Mouse (Mus musculus): ENCODE measurements around the gene Cnn1. TPM values are rescaled to one million over a fixed set of nuclear protein-coding genes. Genes with fewer than 3 reads are reported as not detected.
A peak's percentile ranks its signal among the peaks of the same experiment; 100 is the strongest.
"Not testable (repeated sequence)": the region's sequence is repeated elsewhere in the genome, so short reads cannot be mapped to it uniquely, and the experiment has no call there.

The Cnn1 gene
- total RNA-seq, 2 experiments from 2014 or later: 1.5 TPM

DNA sequence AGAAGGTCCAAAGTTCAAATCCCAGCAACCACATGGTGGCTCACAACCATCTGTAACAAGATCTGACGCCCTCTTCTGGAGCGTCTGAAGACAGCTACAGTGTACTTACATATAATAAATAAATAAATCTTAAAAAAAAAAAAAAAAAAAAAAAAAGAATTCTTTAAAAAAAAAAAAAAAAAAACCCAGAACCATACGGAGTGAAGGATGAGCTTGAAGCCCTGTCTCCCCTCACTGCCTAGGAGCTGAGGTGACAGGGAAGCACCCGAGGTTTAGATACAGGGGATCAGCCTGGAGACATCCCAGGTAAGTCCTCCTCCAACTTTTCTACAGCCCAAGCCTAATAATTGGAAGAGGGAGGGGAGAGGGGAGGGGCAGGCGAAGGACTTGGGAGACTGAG, 23.2 kb upstream of the Cnn1 start:
- not testable (repeated sequence) for DNase-seq

DNA sequence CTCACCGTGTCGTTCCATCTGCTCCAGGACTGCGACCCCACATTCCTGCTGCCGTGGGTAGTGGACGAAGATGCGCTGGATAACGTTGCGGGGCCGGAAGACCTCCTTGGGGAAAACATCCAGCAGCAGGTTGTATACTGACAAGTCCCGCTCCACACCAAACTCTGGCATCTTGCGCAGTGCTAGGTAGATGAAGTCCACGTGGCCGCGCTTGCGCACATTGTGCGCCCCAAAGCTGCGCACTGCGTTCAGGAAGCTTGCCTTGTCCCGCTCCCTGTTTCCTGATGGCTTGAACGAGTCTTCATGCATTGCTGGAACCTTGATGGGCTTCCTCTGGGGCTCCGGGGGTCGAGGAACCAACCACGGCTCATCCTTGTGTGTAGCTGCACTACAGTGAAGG, 22.8 kb upstream of the Cnn1 start:
- DNase-seq: no peak

DNA sequence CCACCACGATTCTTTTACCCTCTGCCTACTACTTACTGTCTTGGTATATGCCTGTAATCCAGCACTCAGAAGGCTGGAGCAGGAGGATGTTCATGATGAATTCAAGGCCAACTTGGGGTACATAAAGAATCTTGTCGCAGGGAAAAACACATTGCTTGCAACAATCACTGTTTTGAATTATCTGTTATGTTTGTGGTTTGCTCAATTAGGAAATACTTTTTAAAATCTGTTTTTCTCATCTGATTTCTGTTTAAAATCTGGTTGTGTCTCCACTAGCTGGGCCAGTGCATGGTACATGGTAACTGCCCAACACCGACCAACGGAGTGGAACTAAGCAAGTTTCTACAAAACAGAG, 14.4 kb upstream of the Cnn1 start:
- no peak for DNase-seq

DNA sequence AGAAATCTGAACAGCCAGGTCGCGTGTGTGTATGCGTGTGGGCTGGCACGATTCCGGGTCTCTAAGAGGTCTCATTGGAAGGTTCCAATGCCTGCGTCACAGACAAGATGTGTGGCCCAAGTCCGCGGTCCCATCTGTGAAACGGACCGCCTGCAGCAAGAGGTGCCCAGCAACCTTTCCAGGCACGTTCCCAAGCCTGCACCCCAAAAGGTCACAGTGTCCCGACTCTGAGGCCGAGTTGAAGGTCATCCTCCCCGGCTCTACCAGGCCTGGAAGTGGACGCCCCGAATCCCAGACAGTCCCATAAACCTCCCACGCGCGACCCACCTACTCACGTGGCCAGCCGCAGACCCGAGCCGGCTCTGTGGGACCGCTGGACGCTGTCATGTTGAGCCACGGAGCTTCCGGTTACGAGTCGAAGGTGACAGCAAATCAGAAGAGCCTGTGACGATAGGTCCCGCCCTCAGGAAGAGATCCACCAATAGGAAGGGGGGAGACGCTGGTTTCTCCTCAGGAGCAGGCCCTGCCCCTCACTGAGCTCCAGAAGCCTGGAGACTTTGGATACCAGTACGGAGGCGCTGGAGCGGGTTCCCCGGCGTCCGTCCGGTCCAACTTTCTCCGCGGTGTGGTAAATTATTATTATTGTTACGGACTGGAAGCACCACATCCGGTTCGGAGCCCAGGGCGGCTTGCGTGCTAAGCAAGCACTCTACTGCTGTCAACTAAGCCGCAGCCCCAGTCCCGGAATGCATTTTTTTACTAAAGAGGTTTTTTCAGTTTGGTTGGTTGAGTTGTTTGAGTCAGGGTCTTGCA, 13.8 kb upstream of the Cnn1 start, which contains the start of gene Ecsit:
Gene Ecsit, minus strand, starts transcription at position 417 of the 813 bp plus-strand sequence.
- peak; percentile 90 to 92 for DNase-seq

DNA sequence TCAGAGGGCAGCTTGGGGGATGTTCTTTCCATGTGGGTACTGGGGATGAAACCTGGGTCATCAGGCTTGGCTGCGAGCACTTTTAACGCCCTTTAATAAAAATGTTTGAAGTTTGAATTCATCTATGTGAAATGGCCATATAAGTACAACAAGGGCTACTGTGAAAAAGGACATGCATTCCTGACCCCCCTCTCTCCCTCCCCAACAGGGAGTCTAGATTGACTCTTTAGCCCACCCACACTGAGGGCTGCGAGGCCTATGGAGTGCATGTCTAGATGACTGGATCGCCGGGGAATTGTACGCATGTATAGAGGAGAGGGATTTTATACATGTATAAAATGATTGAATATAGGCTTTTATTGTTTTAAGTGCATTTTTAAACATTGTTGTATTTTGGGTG, 13.0 kb upstream of the Cnn1 start:
- no peak for DNase-seq

DNA sequence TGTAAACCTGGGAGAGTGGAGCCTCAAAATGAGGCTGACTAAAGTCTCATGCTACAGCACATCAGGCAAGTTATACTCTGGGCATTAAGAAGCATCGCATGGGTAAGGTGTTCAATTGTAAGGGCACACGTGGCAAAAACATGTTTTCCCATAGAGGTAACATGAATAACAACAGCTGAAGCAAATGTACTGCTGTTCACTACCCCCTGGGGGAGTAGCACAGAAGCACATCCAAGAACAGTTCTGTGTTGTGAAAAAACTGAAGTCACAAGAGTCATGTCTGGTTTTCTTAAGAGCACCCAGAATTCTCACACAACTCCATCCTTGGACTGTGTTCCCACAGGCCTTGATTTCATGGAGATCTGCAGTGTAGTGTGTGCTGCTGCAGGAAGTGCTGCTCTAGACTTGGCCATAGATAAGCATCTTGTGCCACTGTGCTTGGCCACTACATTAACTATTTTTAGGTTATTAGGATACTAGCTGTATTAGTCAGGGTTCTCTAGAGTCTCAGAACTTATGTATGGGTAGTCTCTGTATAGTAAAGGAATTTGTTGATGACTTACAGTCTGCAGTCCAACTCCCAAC, 11.9 kb upstream of the Cnn1 start:
- DNase-seq: no peak

DNA sequence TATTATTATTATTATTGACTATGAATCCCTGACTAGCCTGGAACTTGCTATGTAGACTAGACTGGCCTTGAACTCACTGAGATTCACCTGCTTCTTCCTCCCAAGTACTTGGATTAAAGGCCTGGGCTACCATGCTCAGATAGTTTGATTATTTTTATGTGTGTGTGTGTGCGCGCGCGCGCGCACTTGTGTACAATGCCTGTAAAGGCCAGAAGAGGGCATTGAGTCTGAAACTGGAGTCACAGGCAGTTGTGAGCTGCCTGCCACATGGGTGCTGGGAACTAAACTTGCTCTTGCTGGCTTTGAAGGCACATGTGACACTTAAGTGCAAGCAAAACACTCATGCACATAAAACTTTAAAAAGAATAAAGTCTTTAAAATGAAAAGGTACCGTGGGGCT, 9.7 kb upstream of the Cnn1 start:
- DNase-seq: no peak

DNA sequence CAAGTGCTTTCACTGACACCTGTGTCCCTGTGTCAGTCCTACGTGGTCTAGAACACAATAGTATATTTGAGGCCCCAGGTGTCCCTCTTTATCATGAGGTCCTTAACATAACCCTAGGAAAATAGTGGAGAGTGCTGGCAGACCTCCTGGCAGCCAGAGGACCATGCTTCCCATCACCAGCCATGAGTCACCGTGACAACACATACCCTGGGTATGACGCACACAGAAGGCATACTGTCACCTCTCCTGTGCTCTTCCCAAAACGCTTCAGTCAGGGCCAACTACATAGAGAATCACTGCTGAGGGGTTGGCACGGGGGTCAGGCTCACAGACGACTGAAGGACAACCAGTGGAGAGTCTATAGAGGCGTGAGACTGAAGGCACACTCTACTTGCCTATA, 9.0 kb upstream of the Cnn1 start:
- peak; percentile 67 to 69 for DNase-seq

DNA sequence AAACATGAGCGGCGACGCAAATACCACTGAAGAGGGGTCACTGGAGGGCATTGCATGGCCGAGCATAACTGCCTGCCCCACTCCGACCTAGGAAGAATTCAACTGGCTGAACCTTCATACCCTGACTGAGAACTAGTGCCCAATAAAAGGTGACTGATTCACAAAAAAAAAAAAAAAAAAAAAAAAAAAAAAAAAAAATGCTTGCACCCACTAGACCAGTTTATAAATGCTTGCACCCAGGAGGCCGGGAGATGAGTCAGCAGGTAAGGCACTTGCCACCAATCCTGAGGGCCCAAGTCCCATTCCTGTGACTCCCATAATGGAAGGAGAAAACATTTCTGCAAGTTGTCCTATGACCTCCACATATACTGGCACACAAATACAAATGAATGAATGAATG, 6.3 kb upstream of the Cnn1 start:
- no peak for DNase-seq

DNA sequence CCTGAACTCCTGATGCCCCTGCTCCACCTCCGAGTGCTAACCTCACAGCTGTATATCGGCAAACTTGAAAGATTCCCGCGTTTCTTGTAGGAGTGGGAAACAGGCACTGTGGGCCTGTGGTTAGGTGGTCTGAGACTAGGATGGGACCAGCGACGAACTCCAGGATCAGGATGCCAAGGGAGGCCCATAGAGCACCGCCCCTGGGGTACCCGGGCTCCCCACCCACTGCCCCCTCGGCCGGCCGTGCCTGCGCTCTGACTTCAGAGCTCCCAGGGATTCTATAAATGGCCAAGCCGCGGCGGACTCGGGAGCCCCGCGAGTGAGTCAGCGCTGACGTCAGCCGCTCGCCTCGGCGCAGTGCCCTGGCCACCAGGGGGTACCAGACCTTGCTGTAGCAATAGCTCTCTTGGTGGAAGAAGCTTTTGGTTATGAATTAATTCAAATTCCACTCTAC, 3.1 kb upstream of the Cnn1 start:
- peak; percentile 94 for DNase-seq

DNA sequence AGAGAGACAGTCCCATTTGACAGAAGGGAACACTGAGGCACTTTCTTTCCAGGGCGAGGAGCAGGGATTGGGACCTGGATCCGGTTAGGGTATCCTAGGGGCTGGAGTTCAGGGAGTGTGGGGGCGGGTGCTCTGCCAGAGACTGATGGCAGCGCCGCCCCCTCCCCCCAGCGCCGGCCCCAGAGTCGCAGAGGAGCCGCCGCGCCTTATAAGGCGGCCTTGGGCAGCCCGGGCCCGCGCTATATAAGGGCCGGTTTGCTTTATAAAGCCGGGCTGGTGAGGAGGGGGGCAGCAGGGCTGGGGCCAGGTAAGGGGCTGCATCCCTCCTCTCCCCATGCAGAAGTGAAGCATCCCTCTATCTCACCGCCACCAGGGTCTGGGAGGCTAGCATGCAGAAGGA, 906 bp downstream of the Cnn1 start:
- DNase-seq: no peak

DNA sequence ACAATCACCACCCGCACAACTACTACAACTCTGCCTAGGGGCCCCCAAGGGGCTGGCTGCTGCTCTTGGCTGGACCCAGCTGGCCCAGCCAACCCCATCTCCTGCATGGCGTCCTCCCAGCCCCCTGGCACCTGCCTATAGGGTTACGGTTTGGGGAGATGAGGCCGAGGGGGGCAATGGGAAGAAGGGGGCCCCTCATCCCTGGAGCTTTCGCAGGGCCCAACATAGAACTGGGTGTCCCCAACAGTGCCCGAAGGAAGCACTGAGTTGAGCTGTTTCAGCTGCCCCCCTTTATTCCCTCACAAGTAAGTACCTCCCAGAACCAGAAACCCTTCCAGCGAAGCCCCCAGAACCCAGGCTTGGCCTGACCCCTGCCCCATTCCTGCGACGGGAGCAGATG, 9.2 kb downstream of the Cnn1 start:
- no peak for DNase-seq

DNA sequence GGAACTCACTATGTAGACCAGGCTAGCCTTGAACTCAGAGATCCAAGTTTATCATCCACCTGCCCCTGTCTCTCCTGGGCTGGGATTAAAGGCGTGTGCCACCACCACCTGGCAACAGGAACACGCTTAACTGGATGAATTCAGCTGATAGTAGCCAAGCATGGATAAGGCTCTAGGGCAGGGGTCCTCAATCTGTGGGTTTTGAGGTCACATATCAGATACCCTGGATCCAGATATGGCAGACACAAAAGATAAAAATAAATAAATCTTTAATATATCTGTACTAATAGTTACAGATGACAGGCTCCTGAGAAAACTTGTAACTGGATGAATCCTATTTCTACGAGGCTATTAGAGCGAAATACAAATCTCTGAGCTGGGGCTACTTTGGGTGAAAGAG, 16.6 kb downstream of the Cnn1 start:
- DNase-seq: no peak

DNA sequence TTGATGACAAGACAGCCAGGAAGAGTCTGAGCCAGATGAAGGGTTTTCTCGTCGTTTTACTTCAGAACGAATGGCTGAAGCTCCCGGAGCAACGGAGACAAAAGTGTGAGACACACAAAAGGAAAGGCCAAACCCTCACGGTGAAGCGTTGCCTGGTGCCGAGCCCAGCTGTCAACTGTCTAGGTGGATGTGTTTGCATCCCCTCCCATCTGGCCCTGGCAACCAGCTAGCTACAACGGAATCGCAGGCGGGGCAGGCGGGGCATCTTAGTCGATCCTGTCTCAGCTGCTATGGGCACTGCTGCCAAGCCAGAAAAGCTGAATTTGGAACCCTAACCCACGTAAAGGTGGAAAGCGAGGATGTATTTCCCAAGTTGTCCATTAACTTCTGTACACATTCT, 17.1 kb downstream of the Cnn1 start:
- no peak for DNase-seq

DNA sequence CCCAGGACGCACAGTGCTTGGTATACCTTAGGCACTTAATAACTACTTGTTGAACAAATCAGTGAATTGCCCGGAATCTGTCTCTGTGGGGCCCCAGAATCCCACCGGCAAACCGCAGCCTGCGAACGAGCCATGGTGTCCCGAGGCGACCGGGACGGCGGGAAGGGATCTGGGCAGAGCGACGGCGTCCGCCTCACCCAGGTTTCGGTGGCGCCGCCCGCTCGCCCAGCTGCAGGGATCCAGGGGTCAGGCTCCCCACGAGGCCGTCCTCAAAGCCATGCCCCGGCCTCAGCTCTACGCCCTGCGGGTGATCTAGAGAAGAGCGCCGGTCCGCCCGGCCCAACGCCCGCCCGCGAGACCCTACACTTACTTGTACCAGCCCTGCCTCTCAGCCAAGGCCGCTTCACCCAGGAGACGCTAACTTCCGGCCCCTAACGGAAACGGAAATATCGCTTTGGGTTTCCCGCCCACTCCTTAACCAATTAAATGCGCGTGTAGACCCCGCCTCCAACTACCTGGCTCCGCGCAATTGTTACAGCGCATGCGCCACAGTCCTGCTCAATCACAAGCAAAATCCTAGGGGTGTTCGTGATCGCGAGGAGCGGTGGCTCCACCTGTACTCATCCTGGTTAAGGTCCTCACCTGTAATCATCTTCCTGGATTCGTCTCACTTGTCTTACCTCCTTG, 17.9 kb downstream of the Cnn1 start, which contains the start of gene Elof1:
Gene Elof1, minus strand, starts transcription at position 433 of the 687 bp plus-strand sequence.
- DNase-seq: peak; percentile 94

DNA sequence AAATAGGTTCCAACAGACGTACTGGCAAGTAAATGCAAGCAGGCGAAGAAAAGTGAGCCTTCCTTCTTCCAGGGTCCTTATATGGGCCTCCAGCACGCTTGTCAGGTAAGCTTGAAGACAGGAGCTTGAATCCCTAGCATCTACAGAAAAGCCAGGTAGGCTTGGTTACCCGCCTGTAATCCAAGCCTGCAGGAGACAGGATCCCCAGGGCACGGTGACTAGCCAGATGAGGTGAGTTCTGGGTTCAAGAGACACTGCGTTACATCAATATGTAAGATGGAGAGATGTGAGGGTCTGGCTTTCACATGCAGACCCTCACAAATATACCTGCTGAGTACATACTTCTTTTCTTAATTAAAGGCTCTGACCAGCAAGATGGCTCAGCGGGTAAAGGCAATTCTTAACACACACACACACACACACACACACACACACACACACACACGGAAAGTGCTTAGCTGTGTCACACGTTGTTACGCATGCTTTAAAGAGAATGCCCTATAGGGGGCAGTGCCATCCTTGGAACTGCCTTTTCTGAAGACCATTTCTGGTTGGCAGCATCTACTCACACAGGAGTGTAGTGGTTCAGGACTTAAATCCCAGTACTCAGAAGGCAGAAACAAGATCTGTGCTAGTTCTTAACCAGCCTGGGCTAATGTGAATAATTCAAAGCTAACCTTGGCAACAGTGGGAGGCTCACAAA, 18.9 kb downstream of the Cnn1 start:
- peak; percentile 45 to 67 for DNase-seq

DNA sequence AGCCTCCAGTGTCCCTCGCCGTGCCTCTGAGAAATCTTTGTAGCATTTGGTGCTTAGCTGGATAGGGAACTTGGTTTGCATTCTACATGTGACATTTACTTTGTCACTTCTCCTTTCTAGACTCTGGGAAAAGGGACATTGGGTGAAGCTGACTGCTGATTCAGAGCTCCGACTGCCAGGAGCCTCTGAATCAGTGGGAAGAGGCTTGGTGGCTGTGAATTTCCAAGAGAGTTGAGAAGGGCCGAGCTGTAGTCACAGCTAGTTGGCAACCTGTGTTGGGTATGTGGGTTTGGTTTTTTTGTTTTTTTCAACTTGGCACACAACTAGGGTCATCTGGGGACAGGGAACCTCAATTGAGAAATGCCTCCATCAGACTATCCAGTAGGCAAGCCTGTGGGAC, 20.5 kb downstream of the Cnn1 start:
- peak; percentile 42 to 62 for DNase-seq

DNA sequence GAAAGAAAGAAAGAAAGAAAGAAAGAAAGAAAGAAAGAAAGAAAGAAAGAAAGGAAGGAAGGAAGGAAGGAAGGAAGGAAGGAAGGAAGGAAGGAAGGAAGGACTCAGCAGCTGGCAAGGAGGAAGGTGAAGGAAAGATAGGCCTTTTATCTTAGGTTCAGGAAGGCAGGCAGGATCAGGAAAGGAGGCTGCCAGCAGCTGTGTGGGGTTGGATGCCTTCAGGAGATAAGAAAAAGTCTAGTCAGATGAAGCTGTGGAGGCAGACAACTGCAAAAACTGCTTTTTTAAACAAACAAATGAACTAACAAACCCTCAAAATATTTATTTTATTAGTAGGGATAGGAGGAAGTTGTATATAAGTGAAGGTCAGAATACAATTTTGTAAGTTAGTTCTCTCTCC, 22.5 kb downstream of the Cnn1 start:
- DNase-seq: no peak

DNA sequence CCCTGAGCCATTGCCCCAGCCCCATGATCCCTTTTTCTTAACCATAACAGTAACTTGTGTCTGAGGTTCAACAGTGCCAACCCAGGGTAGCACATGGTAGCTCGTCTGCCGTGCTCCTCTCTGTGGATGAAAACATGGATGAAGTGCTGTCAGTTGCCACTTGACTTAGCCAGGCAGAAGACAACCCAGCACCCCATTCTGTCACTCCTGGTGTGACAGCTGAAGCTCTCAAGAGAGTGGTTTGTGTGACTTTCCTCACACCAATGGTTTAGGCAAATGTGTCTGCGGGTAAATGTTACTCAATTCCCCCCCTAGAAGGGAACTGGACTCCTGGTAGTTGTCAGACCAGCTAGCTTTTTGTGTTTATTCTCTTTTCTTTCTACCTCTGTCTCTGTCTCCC, 23.0 kb downstream of the Cnn1 start:
- DNase-seq: no peak

DNA sequence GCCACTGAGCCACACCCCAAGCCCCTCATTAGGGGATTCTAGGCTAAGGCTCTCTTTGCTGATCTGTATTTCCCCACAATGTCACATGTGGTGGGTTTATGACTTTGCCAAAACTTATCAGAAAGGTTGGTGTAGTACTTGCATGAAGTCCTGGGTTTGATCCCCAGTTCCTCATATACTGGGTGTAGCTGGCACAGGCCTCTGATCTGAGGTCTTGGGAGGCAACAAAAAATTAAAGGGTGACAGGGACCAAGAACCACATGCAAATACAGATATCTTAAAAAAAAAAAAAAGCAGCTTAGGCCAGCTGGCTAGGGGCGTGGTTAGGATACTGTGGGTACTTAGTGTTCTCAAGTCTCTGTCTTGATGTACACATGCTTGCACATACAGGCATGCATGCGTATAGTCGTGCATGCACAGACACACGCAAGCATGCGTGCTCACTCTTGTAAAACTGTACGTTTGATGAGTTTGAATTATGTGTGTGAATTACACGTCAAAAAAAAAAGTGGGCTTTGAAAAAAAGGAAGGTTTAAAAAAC, 24.1 kb downstream of the Cnn1 start:
- no peak for DNase-seq

DNA sequence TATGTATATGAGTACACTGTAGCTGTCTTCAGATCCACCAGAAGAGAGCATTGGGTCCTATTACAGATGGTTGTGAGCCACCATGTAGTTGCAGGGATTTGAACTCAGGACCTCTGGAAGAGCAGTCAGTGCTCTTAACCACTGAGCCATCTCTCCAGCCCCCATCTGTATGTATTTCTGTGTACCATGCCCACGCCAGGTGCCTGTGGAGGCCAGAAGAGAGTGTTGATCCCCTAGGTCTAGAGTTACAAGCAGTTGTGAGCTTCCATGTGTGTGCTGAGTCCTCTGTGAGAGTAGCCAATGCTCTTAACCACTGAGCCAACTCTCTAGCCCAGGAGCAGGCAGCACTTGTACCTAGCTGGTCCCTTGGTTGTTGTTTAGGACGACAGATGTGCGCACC, 25.2 kb downstream of the Cnn1 start:
- DNase-seq: no peak

All from adrenal gland, postnatal 36 days (tissue).